Mouse (Mus musculus) myocyte (in vitro differentiated cells): ENCODE data around the gene Gpr22. TPM values are rescaled to one million over a fixed set of nuclear protein-coding genes. Genes with fewer than 3 reads are reported as not detected.

Source experiments
- H3K27me3 ChIP-seq: one replicate; pipeline ENCODE4 v1.6.1; 2011; ENCODE audit not compliant: control insufficient read depth, insufficient read depth, insufficient read length
- H3K36me3 ChIP-seq: one replicate; pipeline ENCODE4 v1.6.1; 2011; ENCODE audit not compliant: control insufficient read depth, insufficient read depth
- H3K4me2 ChIP-seq: one replicate; pipeline ENCODE4 v1.6.1; 2011; ENCODE audit warnings: low read depth, control low read depth
- H3K4me3 ChIP-seq: one replicate; pipeline ENCODE4 v1.5.1; 2011; ENCODE audit warnings: mild to moderate bottlenecking, control low read depth, moderate library complexity
- H3K79me2 ChIP-seq: one replicate; pipeline ENCODE4 v1.6.1; 2011; ENCODE audit not compliant: control insufficient read depth, insufficient read depth
- H3ac ChIP-seq: one replicate; pipeline ENCODE4 v1.6.1; 2011; ENCODE audit not compliant: control insufficient read depth, insufficient read length
- CEBPB ChIP-seq: IDR thresholded peaks from 2 replicates; pipeline ENCODE4 v1.6.1; 2011; ENCODE audit warnings: mild to moderate bottlenecking, moderate library complexity; ENCODE audit not compliant: poor library complexity, insufficient read depth, severe bottlenecking
- E2F4 ChIP-seq: IDR thresholded peaks from one replicate; pipeline ENCODE4 v1.6.1; 2011; ENCODE audit warnings: mild to moderate bottlenecking, control low read depth, moderate library complexity; ENCODE audit not compliant: insufficient read depth
- MAX ChIP-seq: IDR thresholded peaks from one replicate; pipeline ENCODE4 v1.6.1; 2011; ENCODE audit warnings: low read depth, mild to moderate bottlenecking, control low read depth
- MYOD1 ChIP-seq, 3 experiments: IDR thresholded peaks; one replicate each; pipeline ENCODE4 v1.6.1; 2011; ENCODE audit warnings: control low read depth in 2 of 3, low read depth in 2 of 3, mild to moderate bottlenecking in 2 of 3, moderate library complexity in 1 of 3; ENCODE audit not compliant: insufficient read length in 2 of 3, control insufficient read depth in 1 of 3
- MYOG ChIP-seq, 3 experiments: IDR thresholded peaks; one replicate each; pipeline ENCODE4 v1.6.1; 2011; ENCODE audit warnings: control low read depth in 2 of 3, low read depth in 2 of 3, mild to moderate bottlenecking in 2 of 3; ENCODE audit not compliant: insufficient read length in 2 of 3, control insufficient read depth in 1 of 3, insufficient read depth in 1 of 3
- POLR2A ChIP-seq: IDR thresholded peaks from one replicate; pipeline ENCODE4 v1.6.1; 2011; ENCODE audit warnings: low read depth, mild to moderate bottlenecking, control low read depth, moderate library complexity; ENCODE audit not compliant: insufficient read length
- POLR2AphosphoS2 ChIP-seq: IDR thresholded peaks from one replicate; pipeline ENCODE4 v1.6.1; 2011; ENCODE audit warnings: low read depth, control low read depth; ENCODE audit not compliant: insufficient read length
- REST ChIP-seq: IDR thresholded peaks from one replicate; pipeline ENCODE4 v1.6.1; 2011; ENCODE audit warnings: mild to moderate bottlenecking, control low read depth, moderate library complexity; ENCODE audit not compliant: insufficient read depth, insufficient read length
- SRF ChIP-seq: IDR thresholded peaks from one replicate; pipeline ENCODE4 v1.6.1; 2011; ENCODE audit warnings: low read depth; ENCODE audit not compliant: control insufficient read depth, insufficient read length
- TCF12 ChIP-seq: IDR thresholded peaks from one replicate; pipeline ENCODE4 v1.6.1; 2011; ENCODE audit warnings: mild to moderate bottlenecking, control low read depth; ENCODE audit not compliant: poor library complexity, insufficient read depth, severe bottlenecking
- TCF3 ChIP-seq: IDR thresholded peaks from one replicate; pipeline ENCODE4 v1.6.1; 2011; ENCODE audit warnings: low read depth, control low read depth; ENCODE audit not compliant: insufficient read length
- USF1 ChIP-seq: IDR thresholded peaks from one replicate; pipeline ENCODE4 v1.6.1; 2011; ENCODE audit warnings: low read depth, mild to moderate bottlenecking, control low read depth, moderate library complexity
- polyA plus RNA-seq: library from polyadenylated mRNA; unstranded; fragments of >200 nt; fragmentation: generic; extraction: Trizol; gene quantifications from one replicate; pipeline ENCODE4 v1.2.1, GENCODE M21; 2012; ENCODE audit warnings: missing spikeins

Gene Gpr22
- polyA plus RNA-seq, 1 experiment, result 0.04 TPM

DNA sequence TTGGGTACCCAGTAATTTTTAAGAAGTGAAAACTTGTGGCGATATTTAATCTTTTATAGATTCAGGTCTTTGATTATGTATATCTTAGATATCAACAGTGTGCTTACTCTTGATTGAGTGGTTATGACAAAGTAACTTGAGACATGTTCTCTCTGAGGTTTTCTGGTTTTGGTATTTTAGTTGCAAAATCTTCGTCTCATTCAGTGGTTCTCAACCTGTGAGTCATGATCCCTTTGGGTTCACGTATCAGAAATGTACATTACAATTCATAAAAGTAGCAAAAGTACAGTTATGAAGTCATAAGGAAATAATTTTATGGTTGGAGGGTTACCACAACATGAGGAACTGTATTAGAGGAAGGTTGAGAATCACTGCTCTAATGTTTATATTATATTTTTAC lies 27.1 kb downstream of the Gpr22 start:
- no peaks in the 10 kb centered on the region for H3K79me2 ChIP-seq
- H3ac ChIP-seq, result no peak overlapping the region
- no peak overlapping the region for H3K4me3 ChIP-seq
- TF ChIP-seq USF1 (no peak), E2F4 (no peak), MYOD1 (IDR thresholded peaks at IDR 0.05; ENCODE audit: control insufficient read depth in 1 of 3, insufficient read length in 2 of 3, low read depth in 2 of 3) (no peak), TCF3 (no peak), TCF12 (no peak), POLR2AphosphoS2 (no peak), CEBPB (peak; percentile 66; the same call in 1 of the 2 replicates)
- H3K4me2 ChIP-seq, result no peak overlapping the region
- H3K27me3 ChIP-seq, result no peaks in the 10 kb centered on the region
- no peaks in the 10 kb centered on the region for H3K36me3 ChIP-seq

DNA sequence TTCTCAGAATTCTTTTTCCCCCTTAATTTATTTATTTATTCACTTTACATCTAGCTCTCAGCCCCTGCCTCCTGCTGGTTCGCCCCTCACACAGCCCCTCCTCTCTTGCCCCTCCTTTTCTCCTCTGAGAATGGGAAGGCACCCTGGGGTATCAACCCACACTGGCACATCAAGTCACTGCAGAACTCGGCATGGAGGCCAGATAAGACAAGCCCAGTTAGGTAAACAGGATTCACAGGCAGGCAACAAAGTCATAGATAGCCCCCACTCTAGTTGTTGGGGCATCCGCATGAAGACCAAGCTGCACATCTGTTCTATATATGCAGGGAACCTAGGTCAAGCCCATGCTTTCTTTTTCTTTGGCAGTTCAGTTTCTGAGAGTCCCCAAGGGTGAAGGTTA lies 46.6 kb downstream of the Gpr22 start:
- Histone ChIP-seq H3K27me3 (no peaks in the 10 kb centered on the region), H3ac (no peak overlapping the region), H3K36me3 (peaks cover 18% of the 10 kb centered on the region), H3K4me3 (no peak overlapping the region), H3K4me2 (no peak overlapping the region), H3K79me2 (no peaks in the 10 kb centered on the region)
- TF ChIP-seq E2F4 (no peak), CEBPB (no peak), REST (no peak), USF1 (no peak), SRF (no peak), MYOG (IDR thresholded peaks at IDR 0.05; ENCODE audit: control insufficient read depth in 1 of 3, insufficient read depth in 1 of 3, insufficient read length in 2 of 3, low read depth in 2 of 3) (no peak), MAX (no peak), TCF3 (no peak), POLR2A (no peak), POLR2AphosphoS2 (no peak)

DNA sequence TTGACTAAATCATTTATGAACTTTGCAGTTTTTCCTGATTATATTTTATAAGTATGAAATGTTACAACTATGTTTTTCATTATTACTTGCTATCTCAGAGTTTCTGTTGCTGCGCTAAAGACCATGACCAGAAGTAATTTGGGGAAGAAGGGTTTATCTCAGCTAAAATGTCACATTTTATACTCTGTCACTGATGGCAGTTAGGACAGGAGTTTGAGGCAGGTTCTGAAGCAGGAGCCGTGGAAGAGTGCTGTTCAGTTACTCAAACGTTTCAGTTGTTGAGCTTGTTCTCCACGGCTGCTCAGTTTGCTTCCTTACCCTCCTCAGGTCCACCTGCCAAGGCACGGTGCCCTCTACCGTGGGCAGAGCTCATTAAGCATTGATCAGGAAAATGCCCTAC lies 47.7 kb downstream of the Gpr22 start:
- H3K36me3 ChIP-seq, result peaks cover 13% of the 10 kb centered on the region
- H3K4me3 ChIP-seq, result no peak overlapping the region
- H3ac ChIP-seq, result no peak overlapping the region
- H3K79me2 ChIP-seq, result no peaks in the 10 kb centered on the region
- H3K27me3 ChIP-seq, result no peaks in the 10 kb centered on the region
- H3K4me2 ChIP-seq, result no peak overlapping the region
- TF ChIP-seq POLR2A (no peak), TCF3 (no peak), MYOD1 (IDR thresholded peaks at IDR 0.05; ENCODE audit: control insufficient read depth in 1 of 3, insufficient read length in 2 of 3, low read depth in 2 of 3) (no peak), SRF (no peak), E2F4 (no peak), TCF12 (no peak), USF1 (no peak), CEBPB (no peak), REST (no peak), POLR2AphosphoS2 (no peak), MYOG (IDR thresholded peaks at IDR 0.05; ENCODE audit: control insufficient read depth in 1 of 3, insufficient read depth in 1 of 3, insufficient read length in 2 of 3, low read depth in 2 of 3) (no peak)

Other genes with a start within 250 kb of the Gpr22 start
- 8.6 TPM for gene Cbll1, start 214.3 kb downstream of the Gpr22 start, polyA plus RNA-seq
- 0.12 TPM for gene Slc26a4, start 154.0 kb downstream of the Gpr22 start, polyA plus RNA-seq
- 9.3 TPM for gene Bcap29, start 79.3 kb downstream of the Gpr22 start, polyA plus RNA-seq
- gene Dus4l, start 59.1 kb downstream of the Gpr22 start, polyA plus RNA-seq, result 5.8 TPM
- 10.2 TPM for gene Cog5, start 59.1 kb downstream of the Gpr22 start, polyA plus RNA-seq
- 37.0 TPM for gene Hbp1, start 236.6 kb upstream of the Gpr22 start, polyA plus RNA-seq